Mouse (Mus musculus): ENCODE measurements around the gene Cfap46. TPM values are rescaled to one million over a fixed set of nuclear protein-coding genes. Genes with fewer than 3 reads are reported as not detected.

Gene Cfap46
- polyA plus RNA-seq (2015; fragmentation: Nextera tagmentation; extraction: Ambion mirVana) = 3.1 and 4.7 TPM in 2 replicates

DNA sequence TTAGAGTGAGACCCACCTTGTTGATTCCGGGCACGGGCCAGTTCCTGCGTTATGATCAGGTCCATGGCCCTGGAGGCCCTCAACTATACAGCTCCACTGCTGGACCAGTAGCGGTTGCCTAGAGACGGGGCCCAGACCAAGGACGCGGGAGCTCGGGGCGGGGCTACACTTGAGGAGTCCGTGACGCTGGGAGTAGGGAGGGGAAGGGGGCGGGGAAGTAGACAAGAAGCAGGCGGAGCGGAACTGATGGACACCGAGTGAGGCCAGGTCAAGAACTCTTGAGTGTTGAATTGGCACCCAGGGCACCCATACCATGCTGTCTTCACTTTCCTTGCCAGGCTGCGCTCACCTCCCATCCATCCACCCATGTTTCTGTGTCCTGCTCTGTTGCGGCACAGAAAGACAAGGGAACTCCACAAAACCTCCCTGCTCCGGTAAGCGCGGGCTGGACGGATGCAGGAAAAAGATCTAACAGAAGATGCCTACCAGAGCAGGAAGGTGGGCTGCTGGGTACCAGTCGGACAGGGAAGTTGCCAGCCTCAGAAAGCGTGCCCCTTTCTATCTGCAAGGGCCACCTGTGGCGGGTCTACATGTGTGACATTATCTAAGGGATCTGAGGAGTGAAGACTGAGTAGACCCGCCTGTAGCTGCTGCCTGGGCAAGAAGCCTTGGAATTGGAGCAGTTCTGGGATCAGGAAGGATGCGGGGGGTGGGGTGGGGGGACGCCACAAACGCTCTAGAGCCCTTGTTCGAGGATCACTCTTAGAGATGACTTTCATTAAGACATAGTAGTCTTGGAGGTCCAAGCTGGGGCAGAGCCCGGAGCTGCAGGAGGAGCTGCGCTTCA lies at the start of gene Cfap46:
Cfap46 (minus strand) TSS at position 112 of the 847 bp plus-strand sequence.
- Histone ChIP-seq H3K4me3 (ENCODE audit: low read depth, low read length) (peak within 1 kb of the TSS; percentile 48), H3K36me3 (ENCODE audit: control insufficient read depth, insufficient read depth, low read length) (no peaks in the 10 kb centered on the region), H3K9me3 (replicated peaks; ENCODE audit: control insufficient read depth, low read length, poor library complexity, severe bottlenecking) (no peaks in the 10 kb centered on the region), H3K4me1 (ENCODE audit: control insufficient read depth, insufficient read depth, low read length) (peaks cover 12% of the 10 kb centered on the region), H3K9ac (ENCODE audit: low read depth, low read length) (peak within 1 kb of the TSS; percentile 68), H3K4me2 (ENCODE audit: low read length) (peak within 1 kb of the TSS; percentile 71), H3K27ac (ENCODE audit: low read length) (peak within 1 kb of the TSS; percentile 76), H3K27me3 (ENCODE audit: control insufficient read depth, insufficient read depth, low read depth, low read length) (no peaks in the 10 kb centered on the region)
- ATAC-seq = peak; percentile 92
- under 1% methylated on average over 31 of the region's 31 CpGs for WGBS

- no peaks in the 10 kb centered on the region for H3K27me3 ChIP-seq (ENCODE audit: control insufficient read depth, insufficient read depth, low read depth, low read length)
- 54% methylated on average over 8 of the region's 8 CpGs for WGBS
- no peak for ATAC-seq
These were observed 47.7 kb upstream of the Cfap46 start for GRCm38 (mm10) chr7:139731276-139731696.

DNA sequence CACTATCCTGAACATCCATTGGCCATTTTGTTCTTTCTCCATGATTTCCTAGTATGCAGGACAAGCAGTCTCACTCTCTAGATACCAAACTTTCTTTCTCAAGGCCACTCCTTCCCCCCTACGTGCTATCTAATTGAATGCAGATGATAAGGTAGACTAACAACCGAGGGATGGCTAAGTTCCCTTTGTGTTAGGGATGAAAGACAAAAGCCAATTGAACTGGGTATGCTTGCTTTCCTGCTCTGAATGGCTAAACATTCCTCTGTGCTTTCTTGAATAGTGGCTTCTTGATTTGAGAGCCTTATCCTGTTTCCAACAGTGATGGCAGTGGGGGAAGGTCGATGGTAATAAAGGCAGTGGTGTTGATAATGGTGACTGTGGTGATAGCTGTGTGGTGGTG lies 43.5 kb upstream of the Cfap46 start:
- Histone ChIP-seq H3K9ac (ENCODE audit: low read depth, low read length) (no peak overlapping the region), H3K27me3 (ENCODE audit: control insufficient read depth, insufficient read depth, low read depth, low read length) (no peaks in the 10 kb centered on the region), H3K4me1 (ENCODE audit: control insufficient read depth, insufficient read depth, low read length) (no peaks in the 10 kb centered on the region; the same call in 1 of the 2 replicates), H3K4me2 (ENCODE audit: low read length) (no peak overlapping the region), H3K9me3 (replicated peaks; ENCODE audit: control insufficient read depth, low read length, poor library complexity, severe bottlenecking) (no peaks in the 10 kb centered on the region), H3K4me3 (ENCODE audit: low read depth, low read length) (no peak overlapping the region), H3K27ac (ENCODE audit: low read length) (no peak overlapping the region), H3K36me3 (ENCODE audit: control insufficient read depth, insufficient read depth, low read length) (no peaks in the 10 kb centered on the region)
- no peak for ATAC-seq
- 20% methylated on average over 3 of the region's 3 CpGs for WGBS

More at GRCm38 (mm10) chr7:139731276-139731696, 47.7 kb upstream of the Cfap46 start:
- H3K4me2 ChIP-seq (ENCODE audit: low read length) = no peak overlapping the region
- H3K36me3 ChIP-seq (ENCODE audit: control insufficient read depth, insufficient read depth, low read length) = no peaks in the 10 kb centered on the region
- H3K27ac ChIP-seq (ENCODE audit: low read length) = no peak overlapping the region
- no peaks in the 10 kb centered on the region; the same call in 1 of the 2 replicates for H3K4me1 ChIP-seq (ENCODE audit: control insufficient read depth, insufficient read depth, low read length)
- H3K9ac ChIP-seq (ENCODE audit: low read depth, low read length) = no peak overlapping the region
- H3K4me3 ChIP-seq (ENCODE audit: low read depth, low read length) = no peak overlapping the region
- H3K9me3 ChIP-seq (replicated peaks; ENCODE audit: control insufficient read depth, low read length, poor library complexity, severe bottlenecking) = no peaks in the 10 kb centered on the region

DNA sequence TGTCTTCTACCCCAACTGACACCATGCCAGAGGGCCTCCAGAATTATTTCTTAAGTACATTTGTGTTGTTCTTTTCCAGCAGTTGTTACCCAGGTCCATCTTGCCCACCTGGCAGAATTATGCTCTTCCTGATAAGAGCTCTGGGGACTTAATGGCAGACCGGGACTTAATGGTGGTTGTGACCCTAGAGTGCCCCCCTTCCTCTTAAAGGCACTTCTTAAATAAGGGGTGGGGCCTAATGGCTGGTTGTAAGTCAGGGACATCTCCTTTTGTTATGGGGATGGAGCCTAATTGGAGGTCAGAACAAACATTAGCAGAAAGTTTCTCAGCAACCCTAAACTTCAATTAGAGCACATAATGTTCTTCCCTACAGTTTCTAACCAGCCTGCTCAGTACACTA lies 42.0 kb upstream of the Cfap46 start:
- no peaks in the 10 kb centered on the region for H3K27me3 ChIP-seq (ENCODE audit: control insufficient read depth, insufficient read depth, low read depth, low read length)
- WGBS = 77% methylated on average over 1 of the region's 1 CpGs
- ATAC-seq = no peak
- no peak overlapping the region for H3K4me3 ChIP-seq (ENCODE audit: low read depth, low read length)
- H3K27ac ChIP-seq (ENCODE audit: low read length) = no peak overlapping the region
- no peaks in the 10 kb centered on the region for H3K36me3 ChIP-seq (ENCODE audit: control insufficient read depth, insufficient read depth, low read length)
- no peak overlapping the region for H3K9ac ChIP-seq (ENCODE audit: low read depth, low read length)
- H3K9me3 ChIP-seq (replicated peaks; ENCODE audit: control insufficient read depth, low read length, poor library complexity, severe bottlenecking) = no peaks in the 10 kb centered on the region
- H3K4me2 ChIP-seq (ENCODE audit: low read length) = no peak overlapping the region
- no peaks in the 10 kb centered on the region for H3K4me1 ChIP-seq (ENCODE audit: control insufficient read depth, insufficient read depth, low read length)

GRCm38 (mm10) chr7:139723986-139724385 lies 40.4 kb upstream of the Cfap46 start:
- no peaks in the 10 kb centered on the region for H3K9me3 ChIP-seq (replicated peaks; ENCODE audit: control insufficient read depth, low read length, poor library complexity, severe bottlenecking)
- no peak overlapping the region for H3K4me3 ChIP-seq (ENCODE audit: low read depth, low read length)
- H3K27me3 ChIP-seq (ENCODE audit: control insufficient read depth, insufficient read depth, low read depth, low read length) = no peaks in the 10 kb centered on the region
- H3K4me2 ChIP-seq (ENCODE audit: low read length) = no peak overlapping the region
- H3K36me3 ChIP-seq (ENCODE audit: control insufficient read depth, insufficient read depth, low read length) = no peaks in the 10 kb centered on the region
- ATAC-seq = no peak
- no peaks in the 10 kb centered on the region; the same call in 1 of the 2 replicates for H3K4me1 ChIP-seq (ENCODE audit: control insufficient read depth, insufficient read depth, low read length)
- H3K9ac ChIP-seq (ENCODE audit: low read depth, low read length) = no peak overlapping the region
- no peak overlapping the region for H3K27ac ChIP-seq (ENCODE audit: low read length)
- WGBS = 54% methylated on average over 4 of the region's 4 CpGs

GRCm38 (mm10) chr7:139721196-139721595 lies 37.6 kb upstream of the Cfap46 start:
- ATAC-seq = no peak
- no peak overlapping the region for H3K4me3 ChIP-seq (ENCODE audit: low read depth, low read length)
- no peak overlapping the region for H3K4me2 ChIP-seq (ENCODE audit: low read length)
- WGBS = 92% methylated on average over 2 of the region's 2 CpGs
- H3K27me3 ChIP-seq (ENCODE audit: control insufficient read depth, insufficient read depth, low read depth, low read length) = no peaks in the 10 kb centered on the region
- H3K9ac ChIP-seq (ENCODE audit: low read depth, low read length) = no peak overlapping the region
- H3K36me3 ChIP-seq (ENCODE audit: control insufficient read depth, insufficient read depth, low read length) = no peaks in the 10 kb centered on the region
- no peaks in the 10 kb centered on the region; the same call in 1 of the 2 replicates for H3K4me1 ChIP-seq (ENCODE audit: control insufficient read depth, insufficient read depth, low read length)
- no peak overlapping the region for H3K27ac ChIP-seq (ENCODE audit: low read length)
- H3K9me3 ChIP-seq (replicated peaks; ENCODE audit: control insufficient read depth, low read length, poor library complexity, severe bottlenecking) = no peaks in the 10 kb centered on the region

GRCm38 (mm10) chr7:139717781-139718180 lies 34.2 kb upstream of the Cfap46 start:
- Histone ChIP-seq H3K27me3 (ENCODE audit: control insufficient read depth, insufficient read depth, low read depth, low read length) (no peaks in the 10 kb centered on the region), H3K4me2 (ENCODE audit: low read length) (no peak overlapping the region), H3K4me1 (ENCODE audit: control insufficient read depth, insufficient read depth, low read length) (no peaks in the 10 kb centered on the region; the same call in 1 of the 2 replicates), H3K4me3 (ENCODE audit: low read depth, low read length) (no peak overlapping the region), H3K36me3 (ENCODE audit: control insufficient read depth, insufficient read depth, low read length) (no peaks in the 10 kb centered on the region), H3K9ac (ENCODE audit: low read depth, low read length) (no peak overlapping the region), H3K27ac (ENCODE audit: low read length) (no peak overlapping the region), H3K9me3 (replicated peaks; ENCODE audit: control insufficient read depth, low read length, poor library complexity, severe bottlenecking) (no peaks in the 10 kb centered on the region)
- no peak for ATAC-seq
- WGBS = 94% methylated on average over 8 of the region's 8 CpGs

- ATAC-seq = no peak
- no peak overlapping the region for H3K4me2 ChIP-seq (ENCODE audit: low read length)
- no peak overlapping the region for H3K9ac ChIP-seq (ENCODE audit: low read depth, low read length)
- H3K27ac ChIP-seq (ENCODE audit: low read length) = no peak overlapping the region
- H3K9me3 ChIP-seq (replicated peaks; ENCODE audit: control insufficient read depth, low read length, poor library complexity, severe bottlenecking) = no peaks in the 10 kb centered on the region
- no peaks in the 10 kb centered on the region for H3K36me3 ChIP-seq (ENCODE audit: control insufficient read depth, insufficient read depth, low read length)
- H3K27me3 ChIP-seq (ENCODE audit: control insufficient read depth, insufficient read depth, low read depth, low read length) = no peaks in the 10 kb centered on the region
- H3K4me1 ChIP-seq (ENCODE audit: control insufficient read depth, insufficient read depth, low read length) = no peaks in the 10 kb centered on the region
- no peak overlapping the region for H3K4me3 ChIP-seq (ENCODE audit: low read depth, low read length)
These were observed 28.2 kb upstream of the Cfap46 start for GRCm38 (mm10) chr7:139711821-139712220.

DNA sequence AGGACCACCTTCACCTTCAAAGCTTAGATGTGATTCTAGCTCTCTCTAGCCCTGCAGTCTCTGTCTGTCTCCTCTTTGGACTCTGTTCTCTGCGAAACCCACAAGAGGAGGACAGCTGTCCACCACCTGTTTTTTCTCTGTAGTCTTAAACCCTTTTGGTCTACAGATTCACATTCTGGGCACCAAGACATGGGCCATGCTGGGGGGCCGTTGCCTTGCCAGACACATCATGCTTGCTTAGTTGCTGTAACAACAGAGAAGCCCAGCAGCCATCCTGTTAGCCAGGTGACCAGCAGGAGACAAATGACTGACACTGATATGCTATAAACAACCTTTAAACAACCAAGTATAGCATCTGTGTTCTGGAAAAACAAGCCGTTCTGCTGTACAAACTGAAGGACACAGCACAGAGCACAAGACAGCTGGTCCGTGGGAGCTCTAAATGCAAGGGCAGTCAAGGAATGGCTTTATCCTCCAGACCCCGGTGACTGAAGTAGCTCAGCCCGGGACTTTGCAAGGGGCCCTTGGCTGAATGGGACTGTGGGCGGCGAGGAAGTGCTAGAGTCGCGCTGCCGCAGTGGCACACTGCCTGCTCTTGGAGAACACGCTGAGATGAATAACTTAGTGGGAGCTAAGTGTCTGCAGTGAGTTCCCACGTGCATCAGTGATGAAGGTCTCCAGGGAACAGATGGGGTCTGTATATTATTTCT lies 22.9 kb upstream of the Cfap46 start:
- no peak for ATAC-seq
- Histone ChIP-seq H3K27ac (ENCODE audit: low read length) (no peak overlapping the region), H3K4me1 (ENCODE audit: control insufficient read depth, insufficient read depth, low read length) (no peaks in the 10 kb centered on the region), H3K9ac (ENCODE audit: low read depth, low read length) (no peak overlapping the region), H3K27me3 (ENCODE audit: control insufficient read depth, insufficient read depth, low read depth, low read length) (no peaks in the 10 kb centered on the region), H3K4me3 (ENCODE audit: low read depth, low read length) (no peak overlapping the region), H3K9me3 (replicated peaks; ENCODE audit: control insufficient read depth, low read length, poor library complexity, severe bottlenecking) (no peaks in the 10 kb centered on the region), H3K36me3 (ENCODE audit: control insufficient read depth, insufficient read depth, low read length) (no peaks in the 10 kb centered on the region), H3K4me2 (ENCODE audit: low read length) (no peak overlapping the region)
- 43% methylated on average over 13 of the region's 13 CpGs for WGBS
